Mouse (Mus musculus): Measurements from ENCODE around the gene Stat6. TPM values are rescaled to one million over a fixed set of nuclear protein-coding genes. Genes with fewer than 3 reads are reported as not detected.

Stat6 gene
- polyA plus RNA-seq, 1 experiment from 2014 or later = 13.0 TPM

DNA sequence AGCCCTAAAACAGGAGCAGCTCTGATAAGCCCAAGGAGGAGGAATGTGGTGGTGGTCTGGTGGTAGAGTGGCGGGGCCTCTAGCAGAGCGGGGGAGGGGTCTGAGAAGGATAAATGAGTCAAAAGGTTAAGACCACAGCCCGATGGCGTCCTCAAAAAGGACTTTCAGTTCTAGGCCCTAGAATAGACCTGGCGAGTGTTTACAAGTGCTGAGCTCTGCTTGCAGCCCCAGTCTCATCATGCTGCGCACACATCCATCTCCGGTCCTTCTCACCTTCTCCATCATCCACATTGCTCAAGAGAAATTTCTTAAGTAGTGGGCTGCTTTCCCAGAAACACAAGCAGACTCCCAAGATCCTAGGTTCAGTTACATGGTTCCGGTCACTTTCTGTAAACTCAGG, 44.2 kb upstream of the Stat6 start:
- H3K9ac ChIP-seq (replicated peaks) = no peak overlapping the region
- no peaks in the 10 kb centered on the region for H3K9me3 ChIP-seq (ENCODE audit: low read length)
- H3K4me1 ChIP-seq (ENCODE audit: insufficient read depth) = peaks cover 65% of the 10 kb centered on the region
- DNase-seq (no peak), ATAC-seq (no peak)
- H3K36me3 ChIP-seq (replicated peaks; ENCODE audit: insufficient read depth, low read length) = peaks cover 19% of the 10 kb centered on the region
- peak overlapping the region; percentile 84; the same call in 1 of the 2 replicates for H3K27ac ChIP-seq (ENCODE audit: low read depth)
- H3K27me3 ChIP-seq (ENCODE audit: insufficient read depth, low read length) = no peaks in the 10 kb centered on the region
- H3K4me3 ChIP-seq (ENCODE audit: low read depth, low read length) = no peak overlapping the region
- TF ChIP-seq CTCF (IDR thresholded peaks at IDR 0.05; ENCODE audit: low read depth) = no peak
- WGBS (ENCODE audit: insufficient replicate concordance) = 74% methylated on average over 8 of the region's 8 CpGs
- H3K4me2 ChIP-seq (ENCODE audit: low read depth, low read length) = no peak overlapping the region

DNA sequence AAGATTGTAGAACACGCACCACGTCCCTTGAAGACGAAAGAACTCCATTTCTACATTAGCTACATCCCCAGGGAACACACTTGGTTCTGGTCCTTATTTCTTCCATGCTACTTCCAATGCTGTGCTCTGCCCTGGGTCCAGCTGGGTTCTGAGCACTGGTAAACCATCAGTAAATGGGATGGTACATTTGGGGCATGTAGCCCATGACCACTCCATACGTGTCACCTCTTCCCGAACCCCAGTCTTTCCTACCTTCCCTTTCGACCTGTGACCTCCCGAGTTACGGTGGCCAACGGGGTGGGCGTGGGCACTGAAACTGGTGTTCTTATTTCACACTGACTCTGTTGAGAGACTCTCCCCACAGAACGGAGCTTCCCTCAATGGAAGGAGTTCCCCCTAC, 43.5 kb upstream of the Stat6 start:
- H3K27ac ChIP-seq (ENCODE audit: low read depth) = peak overlapping the region; percentile 84
- H3K9ac ChIP-seq (replicated peaks) = no peak overlapping the region; the same call in 1 of the 2 replicates
- H3K9me3 ChIP-seq (ENCODE audit: low read length) = no peaks in the 10 kb centered on the region
- no peaks in the 10 kb centered on the region for H3K27me3 ChIP-seq (ENCODE audit: insufficient read depth, low read length)
- TF ChIP-seq CTCF (IDR thresholded peaks at IDR 0.05; ENCODE audit: low read depth) (no peak), EP300 (IDR thresholded peaks at IDR 0.05; ENCODE audit: low read depth) (no peak)
- DNase-seq (no peak), ATAC-seq (no peak)
- H3K36me3 ChIP-seq (replicated peaks; ENCODE audit: insufficient read depth, low read length) = peaks cover 16% of the 10 kb centered on the region
- H3K4me2 ChIP-seq (ENCODE audit: low read depth, low read length) = no peak overlapping the region
- 72% methylated on average over 11 of the region's 11 CpGs for WGBS (ENCODE audit: insufficient replicate concordance)
- H3K4me3 ChIP-seq (ENCODE audit: low read depth, low read length) = no peak overlapping the region
- H3K4me1 ChIP-seq (ENCODE audit: insufficient read depth) = peaks cover 69% of the 10 kb centered on the region

DNA sequence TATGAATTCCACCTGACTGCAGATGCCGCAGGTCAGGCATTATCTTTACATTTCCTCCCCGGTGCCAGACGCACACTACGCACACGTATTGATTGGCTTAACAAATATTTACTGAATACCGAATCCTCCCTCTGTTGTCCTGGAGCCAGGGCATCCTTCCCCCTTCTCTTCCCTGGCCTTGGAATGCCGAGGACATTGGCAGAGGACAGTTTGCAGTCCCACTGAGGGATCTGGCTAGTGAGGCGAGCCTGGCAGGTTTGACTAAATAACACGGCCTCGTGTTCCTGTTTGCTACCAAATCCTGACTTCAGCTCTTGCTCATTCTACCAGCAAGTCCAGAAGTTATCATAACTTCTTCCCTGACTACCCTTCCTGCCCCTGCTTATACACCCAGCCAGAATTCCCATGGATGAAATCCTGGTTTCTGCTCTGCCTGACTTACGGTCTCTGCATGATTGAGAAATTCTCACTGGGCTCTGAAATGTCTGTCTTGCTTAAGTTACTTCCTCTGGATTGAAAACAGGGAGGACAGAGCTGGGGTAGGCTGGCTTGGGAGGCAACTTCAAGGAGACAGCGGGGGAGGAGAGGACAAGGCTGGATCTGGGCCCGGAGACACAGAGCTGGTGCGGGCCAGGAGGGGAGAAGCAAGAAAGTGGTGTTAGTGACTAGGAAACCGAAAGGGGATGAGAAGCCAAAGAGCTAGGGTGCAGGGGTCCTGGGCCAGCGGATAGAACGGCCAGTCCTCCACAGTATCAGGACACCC, 42.8 kb upstream of the Stat6 start:
- Histone ChIP-seq H3K4me3 (ENCODE audit: low read depth, low read length) (no peak overlapping the region), H3K27ac (ENCODE audit: low read depth) (peak overlapping the region; percentile 84), H3K9ac (replicated peaks) (no peak overlapping the region; the same call in 1 of the 2 replicates), H3K4me1 (ENCODE audit: insufficient read depth) (peaks cover 67% of the 10 kb centered on the region), H3K36me3 (replicated peaks; ENCODE audit: insufficient read depth, low read length) (peaks cover 10% of the 10 kb centered on the region; the same call in 1 of the 2 replicates), H3K4me2 (ENCODE audit: low read depth, low read length) (peak overlapping the region; percentile 23), H3K27me3 (ENCODE audit: insufficient read depth, low read length) (no peaks in the 10 kb centered on the region), H3K9me3 (ENCODE audit: low read length) (no peaks in the 10 kb centered on the region)
- DNase-seq = peak; percentile 44
- TF ChIP-seq EP300 (IDR thresholded peaks at IDR 0.05; ENCODE audit: low read depth) (peak; percentile 30; the same call in 1 of the 2 replicates), CTCF (IDR thresholded peaks at IDR 0.05; ENCODE audit: low read depth) (no peak)
- WGBS (ENCODE audit: insufficient replicate concordance) = 41% methylated on average over 17 of the region's 17 CpGs
- ATAC-seq = peak; percentile 19; the same call in 1 of the 2 replicates

DNA sequence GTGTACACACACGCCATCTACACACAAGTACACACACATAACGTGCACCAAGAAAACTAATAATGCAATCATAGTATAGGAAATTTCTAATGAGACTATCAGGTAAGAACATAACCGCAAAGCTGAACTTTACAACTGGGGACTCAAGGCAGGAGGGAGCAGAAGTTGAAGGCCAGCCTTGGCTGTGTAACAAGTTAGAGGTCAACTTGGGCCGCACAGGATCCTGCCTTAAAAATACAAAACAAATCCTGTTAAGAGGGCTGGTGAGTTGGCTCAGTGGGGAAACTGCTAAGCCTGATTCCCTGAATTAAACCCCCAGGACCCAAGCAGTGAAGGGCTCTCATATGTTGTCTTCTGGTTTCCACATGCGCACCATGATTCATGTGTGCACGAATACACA, 40.6 kb upstream of the Stat6 start:
- Histone ChIP-seq H3K27me3 (ENCODE audit: insufficient read depth, low read length) (no peaks in the 10 kb centered on the region), H3K27ac (ENCODE audit: low read depth) (peak overlapping the region; percentile 80; the same call in 1 of the 2 replicates), H3K36me3 (replicated peaks; ENCODE audit: insufficient read depth, low read length) (peaks cover 19% of the 10 kb centered on the region), H3K4me3 (ENCODE audit: low read depth, low read length) (no peak overlapping the region), H3K4me1 (ENCODE audit: insufficient read depth) (peaks cover 52% of the 10 kb centered on the region), H3K9ac (replicated peaks) (no peak overlapping the region), H3K9me3 (ENCODE audit: low read length) (no peaks in the 10 kb centered on the region), H3K4me2 (ENCODE audit: low read depth, low read length) (no peak overlapping the region)
- ATAC-seq (no peak), DNase-seq (no peak)
- 81% methylated on average over 6 of the region's 6 CpGs for WGBS (ENCODE audit: insufficient replicate concordance)
- no peak for TF ChIP-seq EP300 (IDR thresholded peaks at IDR 0.05; ENCODE audit: low read depth)
- no peak for TF ChIP-seq CTCF (IDR thresholded peaks at IDR 0.05; ENCODE audit: low read depth)

DNA sequence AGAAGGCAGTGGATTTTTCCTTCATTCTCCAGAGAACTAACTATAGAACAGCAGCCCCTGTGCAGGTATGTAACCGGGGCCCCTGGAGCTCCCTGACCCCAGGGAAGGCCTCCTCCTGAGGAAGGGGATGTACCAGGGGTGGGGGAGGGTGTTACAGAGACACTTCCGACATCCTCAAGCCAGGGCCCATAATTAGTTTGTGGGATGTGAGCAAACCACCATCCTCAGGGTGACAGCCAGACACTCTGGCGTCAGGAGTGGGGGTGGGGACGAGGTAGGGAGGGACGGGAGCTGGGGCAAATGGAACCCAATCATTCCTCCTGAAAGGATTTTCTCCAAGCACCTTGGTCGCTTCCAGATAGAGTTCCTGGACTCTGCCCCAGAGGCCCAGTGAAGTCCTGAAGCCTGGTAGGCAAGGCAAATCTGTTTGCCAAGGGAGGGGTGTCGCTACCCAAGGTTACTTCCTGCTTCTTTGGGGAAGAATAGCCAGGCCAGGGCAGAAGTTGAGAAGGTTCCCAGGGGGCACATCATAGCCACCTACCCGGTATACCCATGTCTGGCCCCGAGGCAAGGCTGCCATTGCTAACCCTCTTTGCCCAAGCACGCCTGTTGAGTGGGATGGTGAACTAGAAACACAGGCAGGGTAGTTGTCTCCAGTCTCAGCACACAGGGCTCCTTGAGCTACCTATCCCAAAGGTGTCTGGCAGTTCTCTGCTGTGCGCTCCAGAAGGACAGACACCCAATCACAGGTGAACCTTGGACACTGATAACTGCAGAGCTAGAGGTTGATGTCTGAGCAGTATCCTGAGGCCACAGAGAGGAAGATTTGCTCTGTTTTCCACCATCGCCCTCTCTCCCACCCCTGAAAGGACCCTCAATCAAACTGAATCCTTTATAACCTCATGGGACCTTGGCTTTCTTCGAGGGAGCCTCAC, 39.1 kb upstream of the Stat6 start:
- H3K27ac ChIP-seq (ENCODE audit: low read depth) = peak overlapping the region; percentile 80
- no peak for TF ChIP-seq CTCF (IDR thresholded peaks at IDR 0.05; ENCODE audit: low read depth)
- no peak for TF ChIP-seq EP300 (IDR thresholded peaks at IDR 0.05; ENCODE audit: low read depth)
- ATAC-seq (no peak), DNase-seq (no peak)
- 31% methylated on average over 13 of the region's 13 CpGs for WGBS (ENCODE audit: insufficient replicate concordance)
- no peaks in the 10 kb centered on the region for H3K9me3 ChIP-seq (ENCODE audit: low read length)
- no peak overlapping the region for H3K4me3 ChIP-seq (ENCODE audit: low read depth, low read length)
- H3K27me3 ChIP-seq (ENCODE audit: insufficient read depth, low read length) = no peaks in the 10 kb centered on the region
- peak overlapping the region; percentile 26; the same call in 1 of the 2 replicates for H3K9ac ChIP-seq (replicated peaks)
- H3K4me2 ChIP-seq (ENCODE audit: low read depth, low read length) = peak overlapping the region; percentile 42
- H3K36me3 ChIP-seq (replicated peaks; ENCODE audit: insufficient read depth, low read length) = peaks cover 23% of the 10 kb centered on the region
- peaks cover 44% of the 10 kb centered on the region for H3K4me1 ChIP-seq (ENCODE audit: insufficient read depth)

Data from liver, postnatal 0 days (tissue).